Mouse (Mus musculus) right cerebral cortex, adult 2 months (tissue): ENCODE data around the gene Wt1.

Experiments
- DNase-seq, 2 experiments: peaks; one replicate each; pipeline ENCODE4 v3.0.0; 2021 to 2022; ENCODE audit warnings: low spot score in 2 of 2

Gene Wt1

DNA sequence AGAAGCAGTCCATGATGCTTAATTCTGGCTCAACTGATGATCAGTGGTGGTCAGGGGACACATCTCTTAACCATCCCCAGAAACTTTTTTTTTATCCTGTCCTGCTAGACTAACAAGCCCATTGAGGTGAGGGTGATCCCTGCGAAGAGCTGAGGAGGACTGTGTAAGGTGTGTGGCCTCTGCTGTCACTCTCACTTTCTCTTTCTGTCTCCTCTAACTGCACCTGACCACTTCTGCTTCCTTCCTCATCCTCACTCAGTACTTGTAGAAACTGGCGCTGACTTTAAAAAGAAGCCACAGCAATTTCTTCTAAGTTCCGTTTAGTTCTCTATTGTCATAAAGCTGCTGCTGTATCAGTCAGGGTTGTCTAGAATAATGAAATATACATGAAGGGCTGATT lies 58.8 kb downstream of the Wt1 start:
- DNase-seq: no peak

DNA sequence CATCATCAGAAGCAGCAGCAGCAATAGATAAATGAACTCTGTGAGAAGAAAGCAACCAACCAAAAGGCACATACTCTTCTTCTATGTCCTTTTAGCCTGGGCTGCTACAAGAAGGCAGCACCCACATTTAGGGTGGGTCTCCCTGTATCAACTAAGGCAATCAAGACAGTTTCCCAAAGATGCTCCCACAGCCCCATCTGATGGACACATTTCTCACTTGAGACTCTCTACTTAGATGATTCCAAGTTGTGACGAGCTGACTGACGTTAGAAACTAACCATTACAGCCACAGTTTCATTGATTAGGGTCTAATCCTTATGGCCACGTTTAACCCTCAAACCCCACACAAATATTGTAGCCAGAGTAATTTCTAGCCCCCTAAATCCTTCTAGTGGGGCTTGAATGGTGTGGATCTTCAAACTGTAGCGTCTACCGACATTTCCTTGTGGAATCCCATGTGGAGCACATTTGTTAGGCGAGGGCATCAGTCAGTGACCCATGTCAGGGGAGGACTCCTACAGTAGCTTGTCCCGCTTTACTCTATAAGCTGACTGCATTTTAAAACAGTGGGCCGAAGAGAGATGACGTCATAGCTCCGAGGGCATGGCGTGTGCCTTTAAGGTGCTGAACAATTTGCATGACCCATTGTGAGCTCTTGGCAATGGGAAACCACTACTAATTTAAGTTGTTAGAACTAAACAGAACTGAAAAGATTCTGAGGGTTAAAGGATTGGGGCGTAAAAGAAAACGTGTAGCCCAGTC lies 59.6 kb downstream of the Wt1 start:
- DNase-seq: no peak

DNA sequence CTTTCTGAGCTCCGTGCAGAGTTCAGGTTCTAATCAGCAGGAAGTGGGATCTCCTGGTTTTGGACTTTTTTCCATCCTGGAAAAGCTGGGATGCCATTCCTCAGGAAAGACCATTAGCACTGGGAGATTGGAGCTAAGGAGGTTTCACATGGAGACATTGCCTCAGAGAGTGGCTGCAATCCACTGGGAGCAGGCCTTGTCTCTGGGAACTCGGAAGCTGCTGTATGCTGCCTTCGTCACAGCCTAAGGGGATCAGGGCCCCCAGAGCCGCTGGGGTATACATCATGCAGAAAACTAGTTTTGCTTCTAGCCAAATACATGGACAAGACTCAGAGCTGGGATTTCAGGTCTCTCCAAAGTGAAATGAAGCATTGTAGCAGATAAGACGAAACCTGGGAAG lies 60.3 kb downstream of the Wt1 start:
- DNase-seq: no peak

DNA sequence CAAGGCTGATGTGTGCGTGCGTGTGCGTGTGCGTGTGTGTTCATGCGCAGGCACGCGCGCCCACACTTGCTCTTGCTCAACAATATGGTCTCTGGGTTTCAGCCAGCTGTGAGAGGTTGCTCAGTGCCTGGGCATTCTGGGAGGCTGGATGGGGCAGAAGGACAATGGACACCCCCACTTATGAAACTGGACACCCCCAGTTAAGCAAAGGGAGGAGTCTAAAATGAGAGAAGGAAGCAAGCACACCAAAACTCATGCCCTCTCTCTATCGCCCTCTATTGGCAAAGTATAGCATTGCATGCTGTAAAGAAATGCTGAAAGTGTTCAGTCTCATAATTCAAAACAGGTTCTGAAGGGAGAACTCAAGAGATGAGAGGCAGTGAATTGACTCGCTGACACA lies 61.9 kb downstream of the Wt1 start:
- no peak for DNase-seq

DNA sequence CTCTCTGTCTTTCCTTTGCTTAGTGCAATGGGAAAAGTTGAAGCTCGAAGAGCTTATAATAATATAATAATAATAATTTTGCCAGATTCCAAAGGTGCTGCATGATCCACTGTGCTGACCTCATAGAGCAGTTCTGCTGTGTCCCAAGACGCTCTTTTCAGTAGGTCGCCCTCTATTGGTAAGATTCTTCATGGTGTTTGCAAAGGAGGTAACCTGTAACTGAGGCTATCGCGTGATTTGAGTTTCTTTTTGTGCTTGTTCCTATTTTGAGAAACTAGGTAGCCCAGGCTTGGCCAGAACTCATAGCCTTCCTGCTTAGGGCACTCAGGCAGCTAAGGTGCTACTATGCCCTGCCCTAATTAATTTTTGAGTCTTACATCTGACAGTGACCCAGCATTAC lies 63.0 kb downstream of the Wt1 start:
- no peak for DNase-seq

DNA sequence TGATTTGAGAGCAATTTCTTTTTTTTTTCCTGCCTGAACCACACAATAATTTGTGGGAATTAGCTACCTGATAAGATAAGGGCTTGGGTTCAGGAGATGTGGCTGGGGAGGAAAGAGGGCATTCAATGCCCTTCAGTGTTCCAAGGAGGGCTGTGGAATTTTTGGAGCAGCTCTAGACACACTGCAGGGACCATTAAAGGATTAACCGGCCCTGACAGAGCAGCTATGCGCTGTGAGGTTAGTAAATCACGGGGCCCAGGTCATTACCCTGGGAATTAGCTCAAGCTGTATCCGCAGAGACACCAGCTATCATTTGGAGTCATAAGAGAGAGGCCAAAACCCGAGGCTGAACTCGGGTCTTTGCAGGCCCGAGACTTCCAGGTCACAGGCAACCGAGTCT lies 73.8 kb downstream of the Wt1 start:
- DNase-seq: no peak

DNA sequence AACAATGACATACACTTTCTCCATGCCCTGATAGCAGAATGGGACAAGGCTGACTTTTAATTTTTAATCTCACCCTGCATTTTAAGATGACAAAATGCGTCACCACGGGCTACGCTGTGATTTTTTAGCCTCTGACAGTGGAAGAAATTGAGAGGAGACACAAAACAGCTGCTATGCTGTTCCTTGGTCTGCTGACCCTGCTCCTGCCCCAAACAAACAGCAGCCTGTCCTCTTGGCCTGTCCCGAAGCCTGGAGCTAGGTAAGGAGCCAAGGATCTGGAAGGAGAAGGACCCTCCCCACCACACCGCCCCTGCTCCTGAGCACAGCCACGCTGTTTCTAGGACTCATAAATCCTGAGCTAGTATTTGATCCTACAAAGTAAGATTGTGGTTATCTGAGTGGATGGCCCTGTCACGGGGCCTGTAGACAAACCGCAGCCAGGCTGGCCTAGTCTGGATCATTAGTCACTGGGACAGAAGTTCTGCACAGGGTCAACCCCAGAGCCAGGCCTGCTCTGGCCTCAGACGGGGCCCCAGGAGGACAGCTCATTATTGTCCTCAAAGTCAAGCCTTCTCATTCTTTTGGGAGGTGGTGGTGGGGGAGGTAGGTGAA lies 80.3 kb downstream of the Wt1 start:
- no peak for DNase-seq

DNA sequence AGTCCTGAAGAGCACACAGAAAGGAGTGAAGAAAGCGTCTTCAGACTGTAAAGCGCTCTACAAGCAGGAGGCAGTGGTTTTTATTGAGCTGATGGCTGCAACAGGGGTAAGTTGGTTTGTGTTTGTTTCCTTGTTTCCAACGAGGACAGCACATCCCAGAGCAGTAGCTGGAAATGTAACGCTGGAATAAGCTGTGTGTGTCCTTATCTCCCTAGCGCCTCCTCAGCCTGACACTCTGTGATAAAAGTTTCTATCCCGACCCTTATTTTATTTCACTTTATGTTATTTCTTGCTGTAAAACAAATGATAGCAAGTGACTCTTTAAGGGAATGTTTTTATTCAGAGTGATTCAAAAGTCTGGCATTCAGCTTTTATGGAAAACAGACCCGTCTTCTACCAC lies 86.5 kb downstream of the Wt1 start:
- DNase-seq: no peak

DNA sequence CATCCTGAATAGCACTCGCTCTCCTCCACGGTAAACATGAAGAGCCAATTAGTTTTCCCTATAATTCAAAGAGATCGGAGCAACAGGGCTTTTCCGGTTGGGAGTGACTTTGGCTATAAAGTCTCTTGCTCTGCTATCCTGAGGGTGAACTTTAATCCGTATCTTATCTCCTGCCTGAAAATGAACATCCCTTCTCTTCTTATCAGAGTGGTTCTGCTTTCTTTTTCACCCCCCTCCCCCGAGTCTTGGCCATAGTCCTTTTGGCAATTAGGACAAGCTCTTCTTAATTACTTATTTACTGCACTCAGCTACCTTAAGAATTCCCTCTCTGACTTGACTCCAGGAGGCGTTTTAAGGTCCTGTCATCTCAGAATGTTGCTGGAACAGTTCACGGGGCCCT lies 89.6 kb downstream of the Wt1 start:
- DNase-seq: no peak

DNA sequence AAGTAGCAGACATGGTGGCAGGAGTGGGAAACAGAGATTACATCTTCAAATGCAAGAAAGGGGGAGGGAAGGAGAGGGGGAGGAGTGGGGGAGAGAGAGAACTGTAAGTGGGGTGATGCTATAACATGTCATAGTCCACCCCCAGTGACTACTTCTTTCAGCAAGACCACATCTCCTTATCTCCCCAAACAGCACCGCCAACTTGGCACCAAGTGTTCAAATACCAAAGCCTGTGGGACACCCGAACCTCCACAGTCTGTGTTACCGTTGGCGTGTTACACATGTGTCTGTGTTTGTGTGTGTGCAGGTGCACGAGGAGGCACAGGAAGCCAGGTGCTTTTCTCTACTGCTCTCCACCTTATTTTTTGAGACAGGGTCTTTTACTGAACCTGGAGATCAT lies 92.9 kb downstream of the Wt1 start:
- no peak for DNase-seq

DNA sequence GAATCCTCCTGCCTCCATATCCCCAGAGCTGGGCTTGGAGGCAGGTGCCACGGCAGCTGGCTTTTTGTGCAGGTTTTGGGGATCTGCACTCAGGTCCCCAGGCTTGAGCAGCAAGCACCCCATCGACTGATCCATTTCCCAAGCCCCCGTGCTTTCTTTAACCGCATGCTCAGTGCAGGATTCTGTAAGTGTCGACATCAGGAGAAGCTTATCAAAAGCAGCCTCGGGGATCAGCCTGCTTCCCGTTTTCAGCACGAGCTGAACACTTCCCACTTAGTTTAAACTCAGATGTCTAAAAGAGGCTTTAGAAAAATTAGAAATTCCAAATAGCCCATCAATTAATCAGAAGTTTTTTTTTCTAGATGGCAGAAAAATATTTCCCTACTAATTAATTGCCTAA lies 93.3 kb downstream of the Wt1 start:
- DNase-seq: no peak

DNA sequence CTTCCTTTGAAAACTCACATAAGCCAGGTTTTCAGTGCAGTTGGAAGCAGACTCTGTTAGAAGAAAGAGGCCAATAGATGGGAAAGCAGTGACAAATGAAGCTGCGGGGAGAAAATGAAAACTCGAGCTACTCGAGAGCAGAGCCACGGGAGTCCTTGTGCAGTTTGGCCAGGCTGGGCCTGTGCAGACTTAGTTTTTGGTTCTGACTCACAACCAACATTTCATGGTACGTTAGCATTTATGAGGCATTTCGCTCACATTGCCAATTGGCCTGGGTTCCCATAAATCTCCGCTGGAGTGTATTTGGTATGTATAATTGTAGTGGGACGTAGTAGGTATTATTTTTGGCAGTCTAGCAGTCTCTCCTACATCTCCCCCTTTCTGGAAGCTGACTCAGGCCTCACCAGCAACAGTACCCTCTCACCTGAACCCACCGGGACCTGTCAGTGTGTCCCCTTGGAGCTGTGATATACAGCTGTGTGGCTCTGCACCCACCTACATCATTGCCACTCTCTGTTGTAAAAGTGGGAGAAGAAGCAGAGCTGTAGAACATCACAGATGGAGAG lies 94.5 kb downstream of the Wt1 start:
- DNase-seq: no peak
